Mouse (Mus musculus) spleen, adult 2 months (tissue): Measurements from ENCODE around the gene Srgap2.

ENCODE experiments used
- CTCF ChIP-seq: fragments of 200-500 bp; IDR thresholded peaks from 2 replicates; pipeline ENCODE4 v1.5.1; 2011; ENCODE audit warnings: mild to moderate bottlenecking, inconsistent platforms; ENCODE audit not compliant: insufficient read depth, insufficient read length, insufficient replicate concordance; ENCODE audit errors: extremely low read depth
- POLR2A ChIP-seq: fragments of 200-500 bp; IDR thresholded peaks from 2 replicates; pipeline ENCODE4 v1.6.1; 2011; ENCODE audit warnings: low read depth, low read length, inconsistent platforms

GRCm38 (mm10) chr1:131357213-131357612 is 169.9 kb downstream of the Srgap2 start:
- no peak for TF ChIP-seq CTCF
- no peak for TF ChIP-seq POLR2A
